Mouse (Mus musculus) hindbrain, postnatal 0 days (tissue): ENCODE results near the gene Selenov. TPM values are rescaled to one million over a fixed set of nuclear protein-coding genes. Genes with fewer than 3 reads are reported as not detected.

Experiments used
- ATAC-seq: fragments of 200-750 bp; cut with Nextera tagmentation; 2 replicates; pipeline ENCODE4 v1.8.0; 2017; ENCODE audit warnings: mild to moderate bottlenecking, moderate TSS enrichment, moderate library complexity
- DNase-seq: peaks from one replicate; pipeline ENCODE4 v3.0.0-alpha.2; 2015; ENCODE audit warnings: low spot score
- H3K27ac ChIP-seq: fragments of 300-500 bp; sonication (generic); 2 replicates; pipeline ENCODE4 v1.5.1; 2014; ENCODE audit warnings: mild to moderate bottlenecking
- H3K27me3 ChIP-seq: fragments of 300-500 bp; sonication (generic); 2 replicates; pipeline ENCODE4 v1.6.1; 2014; ENCODE audit warnings: low read length, mixed read lengths; ENCODE audit not compliant: insufficient read depth
- H3K36me3 ChIP-seq: fragments of 300-500 bp; sonication (generic); 2 replicates; pipeline ENCODE4 v1.6.1; 2014; ENCODE audit warnings: low read length, mixed read lengths; ENCODE audit not compliant: insufficient read depth
- H3K4me1 ChIP-seq: fragments of 300-500 bp; sonication (generic); 2 replicates; pipeline ENCODE4 v1.6.1; 2014; ENCODE audit warnings: antibody characterized with exemption, low read length, mixed read lengths; ENCODE audit not compliant: insufficient read depth
- H3K4me2 ChIP-seq: fragments of 300-500 bp; sonication (generic); 2 replicates; pipeline ENCODE4 v1.6.1; 2014; ENCODE audit warnings: low read depth, mild to moderate bottlenecking, low read length, moderate library complexity, mixed read lengths
- H3K4me3 ChIP-seq: fragments of 300-500 bp; sonication (generic); 2 replicates; pipeline ENCODE4 v1.5.1; 2014; ENCODE audit warnings: low read length
- H3K9ac ChIP-seq: fragments of 300-500 bp; sonication (generic); replicated peaks from 2 replicates; pipeline ENCODE4 v1.6.1; 2014; ENCODE audit warnings: mild to moderate bottlenecking, low read length, moderate library complexity, mixed read lengths
- H3K9me3 ChIP-seq: fragments of 300-500 bp; sonication (generic); 2 replicates; pipeline ENCODE4 v1.6.1; 2016; ENCODE audit warnings: low read length, mixed read lengths
- CTCF ChIP-seq: IDR thresholded peaks from 2 replicates; pipeline ENCODE4 v1.5.1; 2016; ENCODE audit warnings: antibody characterized with exemption, control low read depth, low read depth
- WGBS: fragments of 180-500 bp; shearing (Covaris S2); extraction: QIAGEN DNeasy Blood & Tissue Kit; methylation state at CpG from one replicate; pipeline ENCODE4 v1.1.7; 2014; 5-methylcytosine and 5-hydroxymethylcytosine counted together
- polyA plus RNA-seq: library from polyadenylated mRNA; unstranded; fragments of >200 nt; fragmentation: Nextera tagmentation; extraction: Ambion mirVana; gene quantifications from 2 replicates; pipeline ENCODE4 v1.2.1, GENCODE M21; 2015
- total RNA-seq: library from RNA; depleted of rRNA; stranded (reverse); fragments of >200 nt; gene quantifications from 2 replicates; pipeline ENCODE4 v1.2.3, GENCODE M21; 2014; rRNA removed

Selenov gene
- total RNA-seq (2.1 and 3.6 TPM in 2 replicates), polyA plus RNA-seq (5.1 and 7.1 TPM in 2 replicates)

DNA sequence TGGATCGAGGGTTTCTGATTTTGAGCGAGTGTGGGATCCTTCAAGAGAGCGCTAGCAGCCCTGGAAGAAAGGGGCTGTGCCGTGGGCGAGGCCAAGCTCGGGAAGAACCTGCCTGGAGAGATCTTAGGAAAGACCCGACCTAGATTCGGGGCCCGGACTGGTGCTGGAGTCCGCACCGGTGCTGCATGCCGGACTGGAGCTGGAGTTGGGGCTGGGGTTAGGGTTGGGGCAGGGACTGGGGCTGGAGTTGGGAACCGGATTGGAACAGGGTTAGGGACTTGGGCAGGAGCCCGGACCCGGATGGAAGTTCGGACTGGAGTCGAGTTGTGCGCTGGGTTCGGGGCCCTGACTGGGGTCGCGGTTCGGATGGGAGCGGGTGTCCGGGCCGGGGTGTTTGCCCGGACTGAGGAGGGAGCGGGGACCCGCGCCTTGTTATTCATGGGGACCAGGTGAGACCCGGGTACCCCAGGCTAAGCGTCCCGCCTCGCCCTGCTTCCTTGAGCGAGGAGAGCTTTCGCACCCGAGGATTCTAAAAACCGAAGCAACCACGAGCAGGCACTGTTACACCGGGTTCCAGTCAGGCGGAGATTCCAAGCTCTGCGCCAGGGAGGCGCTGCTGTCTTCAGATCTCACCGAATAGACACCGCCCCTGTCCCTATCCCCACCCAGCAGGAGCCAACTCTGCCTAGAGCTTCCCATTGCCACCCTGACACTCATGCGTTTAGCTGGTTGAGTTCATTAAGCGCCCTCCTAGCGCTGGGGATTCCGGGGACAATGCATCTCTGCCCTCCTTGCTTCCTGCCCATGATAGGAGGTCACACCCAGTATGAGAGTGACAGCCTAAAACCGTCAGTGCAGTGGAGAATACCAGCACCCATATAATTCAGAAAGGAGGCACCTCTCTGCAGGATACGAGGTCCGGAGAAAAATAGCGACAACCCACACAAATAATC is at the start of gene Selenov:
Gene Selenov (minus strand): TSS at position 549 of the 953 bp plus-strand sequence.
- WGBS = 2% methylated on average over 47 of the region's 52 CpGs
- Histone ChIP-seq H3K27ac (peak within 1 kb of the TSS; percentile 15; the same call in 1 of the 2 replicates), H3K36me3 (no peaks in the 10 kb centered on the region), H3K9me3 (no peaks in the 10 kb centered on the region), H3K4me3 (peak within 1 kb of the TSS; percentile 35), H3K27me3 (peaks cover 11% of the 10 kb centered on the region), H3K4me2 (peak within 1 kb of the TSS; percentile 58), H3K9ac (peak within 1 kb of the TSS; percentile 35), H3K4me1 (peaks cover 7% of the 10 kb centered on the region; the same call in 1 of the 2 replicates)
- DNase-seq = peak; percentile 74
- ATAC-seq = peak; percentile 73
- TF ChIP-seq CTCF = peak; percentile 64

DNA sequence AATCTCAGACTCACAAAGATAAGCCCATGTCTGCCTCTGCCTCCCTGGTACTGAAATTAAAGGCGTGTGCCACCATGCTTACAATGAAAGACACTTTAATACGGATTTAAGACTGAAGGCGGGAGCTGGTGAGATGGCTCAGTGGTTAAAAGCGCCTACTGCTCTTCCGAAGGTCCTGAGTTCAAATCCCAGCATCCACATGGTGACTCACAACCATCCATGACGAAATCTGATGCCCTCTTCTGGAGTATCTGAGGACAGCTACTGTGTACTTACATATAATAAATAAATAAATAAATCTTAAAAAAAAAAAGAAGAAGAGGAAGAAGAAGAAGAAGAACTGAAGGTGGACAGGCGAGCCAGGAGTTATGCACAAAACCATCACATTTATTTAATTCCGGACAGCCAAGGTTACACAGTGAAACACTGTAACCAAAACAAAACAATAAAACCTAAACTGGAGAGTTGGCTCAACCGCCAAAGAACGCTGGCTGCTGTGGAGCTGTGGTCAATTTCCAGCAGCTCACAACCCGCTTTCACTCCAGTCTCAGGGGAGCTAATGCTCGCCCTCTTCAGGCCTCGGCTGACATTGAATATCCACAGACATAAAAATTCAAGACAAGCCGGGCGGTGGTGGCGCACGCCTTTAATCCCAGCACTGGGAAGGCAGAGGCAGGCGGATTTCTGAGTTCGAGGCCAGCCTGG is 48.4 kb upstream of the Selenov start:
- peak; percentile 25; the same call in 1 of the 2 replicates for TF ChIP-seq CTCF
- no peaks in the 10 kb centered on the region for H3K9me3 ChIP-seq
- peak overlapping the region; percentile 91 for H3K27ac ChIP-seq
- no peak overlapping the region for H3K9ac ChIP-seq
- H3K4me3 ChIP-seq = peak overlapping the region; percentile 96
- peak; percentile 60 for DNase-seq
- H3K4me2 ChIP-seq = peak overlapping the region; percentile 86
- no peaks in the 10 kb centered on the region for H3K4me1 ChIP-seq
- WGBS = 76% methylated on average over 19 of the region's 19 CpGs
- H3K27me3 ChIP-seq = no peaks in the 10 kb centered on the region
- no peaks in the 10 kb centered on the region for H3K36me3 ChIP-seq
- ATAC-seq = no peak

DNA sequence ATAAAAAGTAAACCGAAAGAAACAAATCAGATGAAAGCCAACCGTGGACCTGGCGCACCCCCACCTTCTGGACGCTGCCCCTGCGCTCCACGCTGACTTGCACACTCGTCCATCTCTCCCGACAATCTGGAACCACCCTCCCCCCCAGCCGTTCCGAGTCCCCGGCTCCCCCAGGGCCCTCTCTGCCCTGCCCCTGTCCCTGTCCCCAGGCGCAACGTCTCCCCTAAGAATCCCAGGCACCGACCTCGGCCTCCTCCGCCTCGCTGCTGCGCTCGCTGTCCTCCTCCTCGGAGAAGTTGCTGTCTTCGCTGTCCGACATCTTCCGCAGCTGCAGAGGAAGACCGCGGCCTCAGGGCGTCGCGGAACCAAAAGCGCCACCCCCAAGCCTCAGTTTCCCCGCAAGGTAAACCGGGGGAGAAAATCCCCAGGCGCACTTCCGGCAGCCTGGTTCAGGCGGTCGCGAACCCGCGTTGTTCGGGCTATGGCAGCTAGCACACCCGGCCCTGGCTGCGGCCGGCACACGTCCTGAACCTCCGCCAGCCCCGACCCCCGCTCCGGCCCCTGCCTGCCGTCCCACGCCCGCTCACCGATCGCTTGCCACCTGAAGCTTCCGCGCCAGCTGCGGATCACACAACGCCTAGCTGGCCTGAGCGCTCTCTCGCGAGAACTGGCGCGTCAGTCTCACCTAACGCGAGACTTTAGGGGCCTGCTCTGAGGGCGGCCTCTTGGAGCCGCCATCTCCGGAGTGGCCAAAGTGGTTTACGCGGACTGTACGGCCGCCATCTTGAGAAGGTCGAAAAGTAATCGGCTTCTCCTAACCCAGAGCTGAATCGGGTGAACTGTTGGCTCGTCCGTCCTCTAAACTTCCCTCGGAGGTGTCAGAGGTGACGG is 47.4 kb upstream of the Selenov start, which contains the start of gene Supt5:
Gene Supt5 (minus strand): TSS at position 639 of the 891 bp plus-strand sequence.
- Histone ChIP-seq H3K9ac (peak within 1 kb of the TSS; percentile 98), H3K9me3 (no peaks in the 10 kb centered on the region), H3K27me3 (no peaks in the 10 kb centered on the region), H3K27ac (peak within 1 kb of the TSS; percentile 91), H3K4me1 (no peaks in the 10 kb centered on the region), H3K36me3 (no peaks in the 10 kb centered on the region), H3K4me2 (peak within 1 kb of the TSS; percentile 86), H3K4me3 (peak within 1 kb of the TSS; percentile 96)
- 1% methylated on average over 77 of the region's 77 CpGs for WGBS
- no peak for TF ChIP-seq CTCF
- DNase-seq = peak; percentile 99
- ATAC-seq = peak; percentile 99

DNA sequence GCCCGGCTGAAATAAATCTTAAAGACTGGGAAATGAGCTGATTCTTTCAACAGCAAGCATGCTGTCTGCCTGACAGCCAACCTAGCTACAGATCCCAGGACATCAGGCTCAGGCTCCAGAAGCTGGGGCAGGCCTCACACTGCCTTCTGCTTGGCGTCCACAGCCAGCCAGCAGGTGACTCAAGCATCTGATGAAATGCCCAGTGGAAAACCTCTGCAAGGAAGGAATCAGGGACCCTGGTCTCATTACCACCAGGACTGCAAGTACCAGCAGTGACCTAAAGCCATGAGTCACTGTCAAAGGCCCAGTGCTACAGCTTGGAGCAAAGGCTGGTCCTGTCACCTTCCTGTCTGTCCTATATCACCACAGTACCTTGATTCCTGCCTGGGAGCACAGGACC is 44.5 kb upstream of the Selenov start:
- Histone ChIP-seq H3K27me3 (no peaks in the 10 kb centered on the region), H3K9me3 (no peaks in the 10 kb centered on the region), H3K4me3 (no peak overlapping the region), H3K27ac (no peak overlapping the region), H3K9ac (no peak overlapping the region), H3K36me3 (peaks cover 3% of the 10 kb centered on the region; the same call in 1 of the 2 replicates), H3K4me1 (no peaks in the 10 kb centered on the region), H3K4me2 (no peak overlapping the region)
- DNase-seq = no peak
- 89% methylated on average over 2 of the region's 2 CpGs for WGBS
- TF ChIP-seq CTCF = no peak
- ATAC-seq = no peak

DNA sequence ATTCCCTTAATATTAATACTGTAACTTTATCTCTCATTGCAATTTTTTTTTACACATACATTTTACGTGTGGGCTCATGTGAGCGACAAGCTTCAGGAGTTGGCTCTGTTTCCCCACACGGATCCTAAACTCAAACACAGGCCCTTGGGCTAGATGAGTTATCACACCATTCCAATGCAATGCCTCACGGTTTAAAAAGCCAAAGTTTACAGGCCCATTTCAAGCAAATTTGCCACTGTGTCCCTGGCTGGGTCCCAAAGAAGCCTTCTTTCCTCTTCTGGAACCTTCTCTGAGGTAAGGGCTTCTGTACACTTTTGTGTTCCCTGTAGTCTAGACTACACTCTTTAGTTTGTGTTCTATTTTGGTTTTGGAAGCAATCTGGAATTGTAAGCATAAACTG is 43.5 kb upstream of the Selenov start:
- Histone ChIP-seq H3K27ac (no peak overlapping the region), H3K9me3 (no peaks in the 10 kb centered on the region), H3K9ac (no peak overlapping the region), H3K4me1 (no peaks in the 10 kb centered on the region), H3K4me3 (no peak overlapping the region), H3K4me2 (no peak overlapping the region), H3K36me3 (peaks cover 6% of the 10 kb centered on the region), H3K27me3 (no peaks in the 10 kb centered on the region)
- TF ChIP-seq CTCF = no peak
- DNase-seq = no peak
- ATAC-seq = no peak
- WGBS = 92% methylated on average over 4 of the region's 4 CpGs

DNA sequence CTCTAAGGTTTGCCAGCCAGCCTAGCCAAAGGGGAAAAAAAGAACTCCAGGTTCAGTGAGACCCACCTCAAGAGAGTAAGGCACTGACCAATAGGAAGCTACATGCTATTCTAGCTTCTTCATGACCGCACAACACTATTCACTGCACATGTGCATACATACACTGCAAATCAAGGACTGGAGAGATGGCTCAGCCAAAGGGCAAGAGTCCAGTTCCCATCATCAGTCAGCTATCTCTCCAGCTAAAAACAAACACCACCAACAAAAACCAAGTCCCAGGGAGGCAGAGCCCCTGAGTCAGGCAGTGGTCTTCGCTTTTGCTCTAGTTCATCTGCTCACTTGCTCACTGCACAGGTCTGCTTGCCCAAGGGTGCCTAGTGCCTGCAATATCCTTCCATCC is 37.3 kb upstream of the Selenov start:
- WGBS = 96% methylated on average over 2 of the region's 2 CpGs
- Histone ChIP-seq H3K36me3 (peaks cover 51% of the 10 kb centered on the region), H3K27ac (no peak overlapping the region), H3K4me2 (no peak overlapping the region), H3K4me3 (no peak overlapping the region), H3K9me3 (no peaks in the 10 kb centered on the region), H3K27me3 (no peaks in the 10 kb centered on the region), H3K9ac (no peak overlapping the region), H3K4me1 (no peaks in the 10 kb centered on the region)
- DNase-seq (no peak), ATAC-seq (no peak)
- TF ChIP-seq CTCF = no peak
